Mouse (Mus musculus) kidney, embryonic 14.5 days (tissue): ENCODE measurements around the gene Msrb3. TPM values are rescaled to one million over a fixed set of nuclear protein-coding genes. Genes with fewer than 3 reads are reported as not detected.

Experiments
- ATAC-seq: fragments of 200-750 bp; cut with Nextera tagmentation; 2 replicates; pipeline ENCODE4 v1.8.0; 2017; ENCODE audit warnings: moderate number of reproducible peaks, mild to moderate bottlenecking, moderate TSS enrichment, moderate library complexity; ENCODE audit not compliant: low FRiP score, low TSS enrichment
- H3K27ac ChIP-seq: fragments of 300-500 bp; sonication (generic); 2 replicates; pipeline ENCODE4 v1.5.1; 2014; ENCODE audit warnings: low read depth, mild to moderate bottlenecking, low read length, moderate library complexity, mixed read lengths
- H3K27me3 ChIP-seq: fragments of 300-500 bp; sonication (generic); 2 replicates; pipeline ENCODE4 v1.6.1; 2014; ENCODE audit warnings: mild to moderate bottlenecking, low read length; ENCODE audit not compliant: control insufficient read depth, insufficient read depth
- H3K36me3 ChIP-seq: fragments of 300-500 bp; sonication (generic); 2 replicates; pipeline ENCODE4 v1.6.1; 2014; ENCODE audit warnings: low read length, mixed read lengths; ENCODE audit not compliant: control insufficient read depth, insufficient read depth
- H3K4me1 ChIP-seq: fragments of 300-500 bp; sonication (generic); 2 replicates; pipeline ENCODE4 v1.6.1; 2014; ENCODE audit warnings: low read length, mixed read lengths; ENCODE audit not compliant: control insufficient read depth, insufficient read depth
- H3K4me2 ChIP-seq: fragments of 300-500 bp; sonication (generic); replicated peaks from 2 replicates; pipeline ENCODE4 v1.6.1; 2014; ENCODE audit warnings: low read depth, mild to moderate bottlenecking, low read length
- H3K4me3 ChIP-seq: fragments of 300-500 bp; sonication (generic); 2 replicates; pipeline ENCODE4 v1.5.1; 2014; ENCODE audit warnings: mild to moderate bottlenecking, low read length
- H3K9ac ChIP-seq: fragments of 300-500 bp; sonication (generic); 2 replicates; pipeline ENCODE4 v1.6.1; 2014; ENCODE audit warnings: low read depth, mild to moderate bottlenecking, low read length, moderate library complexity
- H3K9me3 ChIP-seq: fragments of 300-500 bp; sonication (generic); 2 replicates; pipeline ENCODE4 v1.6.1; 2016; ENCODE audit warnings: low read length; ENCODE audit not compliant: control insufficient read depth
- WGBS: fragments of 180-500 bp; shearing (Covaris S2); extraction: QIAGEN DNeasy Blood & Tissue Kit; methylation state at CpG from one replicate; pipeline ENCODE4 v1.1.7; 2014; 5-methylcytosine and 5-hydroxymethylcytosine counted together
- polyA plus RNA-seq: library from polyadenylated mRNA; unstranded; fragments of >200 nt; fragmentation: Nextera tagmentation; extraction: Ambion mirVana; gene quantifications from 2 replicates; pipeline ENCODE4 v1.2.1, GENCODE M21; 2014

The Msrb3 gene
- polyA plus RNA-seq, 1 experiment from 2014 or later: 10.2 TPM

DNA sequence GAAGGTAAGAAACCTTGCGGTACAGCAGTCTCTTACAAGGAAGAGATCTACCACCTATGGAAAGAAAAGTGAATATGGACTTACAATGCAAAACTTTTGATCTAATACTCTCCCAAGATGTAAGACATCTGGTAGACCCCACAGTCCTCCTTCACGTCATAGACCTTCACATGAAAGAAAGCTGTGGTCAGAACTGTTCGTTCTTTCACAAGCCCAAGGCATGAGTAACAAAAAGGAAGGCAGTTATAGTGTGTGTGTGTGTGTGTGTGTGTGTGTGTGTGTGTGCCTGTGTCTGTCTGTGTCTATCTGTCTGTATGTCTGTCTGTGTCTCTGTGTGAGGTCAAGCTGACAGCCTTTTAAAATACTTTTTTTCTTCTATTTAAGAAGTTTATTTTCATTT lies 131.5 kb downstream of the Msrb3 start:
- Histone ChIP-seq H3K27me3 (no peaks in the 10 kb centered on the region), H3K4me1 (peaks cover 17% of the 10 kb centered on the region), H3K27ac (no peak overlapping the region), H3K9me3 (no peaks in the 10 kb centered on the region), H3K36me3 (no peaks in the 10 kb centered on the region), H3K9ac (no peak overlapping the region), H3K4me3 (no peak overlapping the region), H3K4me2 (no peak overlapping the region)
- 90% methylated on average over 3 of the region's 3 CpGs for WGBS
- ATAC-seq: no peak

DNA sequence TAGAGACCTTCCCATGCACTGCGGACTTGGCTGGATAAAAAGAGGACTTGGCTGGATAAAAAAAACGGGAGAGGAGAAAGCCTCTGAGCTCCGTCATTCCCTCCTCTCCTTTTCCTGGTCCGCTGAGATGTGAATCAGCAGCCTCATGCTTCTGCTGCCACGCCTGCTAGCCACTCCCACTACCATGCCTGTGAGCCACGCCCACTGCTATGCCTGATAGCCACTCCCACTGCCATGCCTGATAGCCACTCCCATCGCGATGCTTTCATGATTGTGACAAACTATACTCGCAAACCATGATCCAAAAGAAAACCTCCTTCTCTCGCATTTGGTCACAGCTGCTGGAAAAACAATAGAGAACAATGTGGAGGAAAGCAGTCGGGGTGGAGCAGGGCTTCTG lies 133.5 kb downstream of the Msrb3 start:
- H3K27me3 ChIP-seq: no peaks in the 10 kb centered on the region
- no peaks in the 10 kb centered on the region for H3K9me3 ChIP-seq
- ATAC-seq: no peak
- H3K9ac ChIP-seq: no peak overlapping the region
- H3K4me2 ChIP-seq: no peak overlapping the region
- 87% methylated on average over 11 of the region's 11 CpGs for WGBS
- H3K36me3 ChIP-seq: no peaks in the 10 kb centered on the region
- peaks cover 17% of the 10 kb centered on the region for H3K4me1 ChIP-seq
- no peak overlapping the region for H3K27ac ChIP-seq
- H3K4me3 ChIP-seq: no peak overlapping the region

- peak overlapping the region; percentile 80 for H3K27ac ChIP-seq
- H3K4me2 ChIP-seq: no peak overlapping the region; the same call in 1 of the 2 replicates
- H3K9me3 ChIP-seq: no peaks in the 10 kb centered on the region
- H3K27me3 ChIP-seq: no peaks in the 10 kb centered on the region
- no peak overlapping the region for H3K4me3 ChIP-seq
- H3K9ac ChIP-seq: no peak overlapping the region
- H3K4me1 ChIP-seq: peaks cover 17% of the 10 kb centered on the region
- peak; percentile 98 for ATAC-seq
- WGBS: 14% methylated on average over 13 of the region's 13 CpGs
- no peaks in the 10 kb centered on the region for H3K36me3 ChIP-seq
Measured at GRCm38 (mm10) chr10:120763656-120764466, 135.0 kb downstream of the Msrb3 start.

- 92% methylated on average over 12 of the region's 12 CpGs for WGBS
- Histone ChIP-seq H3K36me3 (no peaks in the 10 kb centered on the region), H3K4me2 (no peak overlapping the region), H3K27ac (peak overlapping the region; percentile 80; the same call in 1 of the 2 replicates), H3K4me3 (no peak overlapping the region), H3K4me1 (peaks cover 17% of the 10 kb centered on the region), H3K9me3 (no peaks in the 10 kb centered on the region), H3K9ac (no peak overlapping the region), H3K27me3 (no peaks in the 10 kb centered on the region)
- ATAC-seq: no peak
Measured at GRCm38 (mm10) chr10:120762958-120763357, 135.9 kb downstream of the Msrb3 start.

DNA sequence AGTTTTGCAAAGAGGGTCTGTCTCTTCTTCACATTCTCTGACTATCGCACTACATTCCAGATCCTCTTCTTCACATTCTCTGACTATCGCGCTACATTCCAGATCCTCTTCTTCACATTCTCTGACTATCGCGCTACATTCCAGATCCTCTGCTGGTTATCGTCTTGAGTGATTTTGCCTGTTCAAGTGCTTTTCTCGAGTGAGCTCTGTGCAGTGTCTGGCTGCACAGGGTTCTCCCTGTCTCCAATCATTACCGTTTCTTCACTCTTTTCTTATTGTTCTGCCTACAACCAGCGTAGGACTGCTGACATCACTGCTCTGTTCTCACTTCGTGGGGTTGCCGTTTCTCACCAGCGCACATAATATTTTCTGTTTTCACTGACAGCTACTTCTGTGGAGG lies 138.2 kb downstream of the Msrb3 start:
- Histone ChIP-seq H3K4me1 (peaks cover 17% of the 10 kb centered on the region), H3K4me2 (no peak overlapping the region), H3K9ac (no peak overlapping the region), H3K4me3 (no peak overlapping the region), H3K27ac (no peak overlapping the region), H3K9me3 (no peaks in the 10 kb centered on the region), H3K36me3 (no peaks in the 10 kb centered on the region), H3K27me3 (no peaks in the 10 kb centered on the region)
- WGBS: 92% methylated on average over 12 of the region's 12 CpGs
- ATAC-seq: no peak

DNA sequence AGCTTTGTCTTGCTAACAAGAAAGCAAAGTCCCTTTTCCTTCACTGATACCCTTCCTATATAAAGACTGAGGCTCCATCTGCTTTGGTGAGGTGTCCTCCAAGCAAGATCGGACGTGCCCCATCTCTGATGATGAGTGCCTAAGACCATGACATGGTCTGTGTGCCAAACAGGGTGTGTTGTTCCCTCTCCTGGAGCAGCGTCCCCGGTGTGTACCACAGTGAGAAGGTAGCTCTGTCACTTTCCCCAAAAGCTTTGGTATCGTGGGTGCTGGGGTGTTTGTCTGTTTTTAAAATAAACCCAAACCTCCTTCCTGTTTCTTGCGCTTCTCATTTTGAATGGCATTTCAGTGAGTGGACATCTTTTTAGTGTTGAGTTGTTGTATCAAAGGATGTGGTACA lies 139.0 kb downstream of the Msrb3 start:
- Histone ChIP-seq H3K4me1 (peaks cover 17% of the 10 kb centered on the region), H3K9me3 (no peaks in the 10 kb centered on the region), H3K9ac (no peak overlapping the region), H3K36me3 (no peaks in the 10 kb centered on the region), H3K27ac (no peak overlapping the region), H3K27me3 (no peaks in the 10 kb centered on the region), H3K4me2 (no peak overlapping the region), H3K4me3 (no peak overlapping the region)
- WGBS: 88% methylated on average over 6 of the region's 6 CpGs
- ATAC-seq: no peak

DNA sequence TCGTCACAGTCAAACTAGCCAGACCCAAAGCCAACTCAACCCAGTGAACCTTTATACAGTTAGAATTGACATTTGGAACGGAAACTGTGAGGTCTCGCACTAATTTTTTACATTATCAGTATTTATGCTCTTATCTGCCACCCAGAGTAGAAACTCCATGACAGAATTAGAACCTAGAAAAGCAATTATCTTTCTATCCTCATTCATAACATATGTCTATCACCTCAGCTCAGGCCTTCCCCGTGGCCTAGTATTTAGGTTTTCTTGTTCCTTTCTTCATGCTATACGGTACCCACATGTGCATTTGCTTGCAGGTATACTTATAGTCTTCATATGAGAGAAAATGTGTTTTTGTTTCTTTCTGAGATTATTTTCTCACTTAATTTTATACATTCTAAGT lies 146.4 kb downstream of the Msrb3 start:
- H3K27me3 ChIP-seq: no peaks in the 10 kb centered on the region
- 92% methylated on average over 5 of the region's 5 CpGs for WGBS
- ATAC-seq: no peak
- no peak overlapping the region for H3K27ac ChIP-seq
- H3K36me3 ChIP-seq: no peaks in the 10 kb centered on the region
- peaks cover 4% of the 10 kb centered on the region; the same call in 1 of the 2 replicates for H3K4me1 ChIP-seq
- no peaks in the 10 kb centered on the region for H3K9me3 ChIP-seq
- H3K4me2 ChIP-seq: no peak overlapping the region
- H3K4me3 ChIP-seq: no peak overlapping the region
- H3K9ac ChIP-seq: no peak overlapping the region

DNA sequence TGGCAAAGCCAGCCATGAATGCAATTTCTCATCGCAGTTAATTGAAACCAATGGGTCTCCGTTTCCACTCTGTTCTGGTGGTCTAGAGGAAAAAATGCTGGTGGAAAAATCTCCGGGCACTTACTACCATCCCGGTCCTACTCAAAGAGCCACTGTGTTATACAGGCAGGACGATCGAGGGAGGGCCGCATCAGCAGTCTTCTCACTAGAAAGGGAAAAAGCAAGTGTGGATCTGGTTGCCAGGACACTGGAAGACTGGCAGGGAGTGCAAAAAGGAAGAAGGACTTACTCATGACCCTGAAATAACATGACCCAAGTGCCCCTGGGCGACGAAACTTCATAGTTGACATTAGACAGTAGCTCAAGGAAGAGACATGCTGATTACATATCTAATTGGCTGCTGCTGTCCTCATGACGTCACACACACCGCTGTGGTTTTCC lies 147.1 kb downstream of the Msrb3 start:
- no peak for ATAC-seq
- no peak overlapping the region for H3K9ac ChIP-seq
- peaks cover 4% of the 10 kb centered on the region; the same call in 1 of the 2 replicates for H3K4me1 ChIP-seq
- no peaks in the 10 kb centered on the region for H3K36me3 ChIP-seq
- no peaks in the 10 kb centered on the region for H3K27me3 ChIP-seq
- 67% methylated on average over 11 of the region's 11 CpGs for WGBS
- H3K4me3 ChIP-seq: no peak overlapping the region
- no peaks in the 10 kb centered on the region for H3K9me3 ChIP-seq
- no peak overlapping the region for H3K27ac ChIP-seq
- no peak overlapping the region for H3K4me2 ChIP-seq

- H3K4me2 ChIP-seq: no peak overlapping the region
- H3K36me3 ChIP-seq: no peaks in the 10 kb centered on the region
- 65% methylated on average over 11 of the region's 11 CpGs for WGBS
- ATAC-seq: 0 out of 2 replicates have a peak, but pooled peaks have one; percentile 35
- H3K9me3 ChIP-seq: no peaks in the 10 kb centered on the region
- no peak overlapping the region for H3K27ac ChIP-seq
- H3K27me3 ChIP-seq: no peaks in the 10 kb centered on the region
- H3K9ac ChIP-seq: no peak overlapping the region
- H3K4me1 ChIP-seq: peaks cover 4% of the 10 kb centered on the region; the same call in 1 of the 2 replicates
- H3K4me3 ChIP-seq: no peak overlapping the region
Measured at GRCm38 (mm10) chr10:120751295-120751722, 147.6 kb downstream of the Msrb3 start.
